Mouse (Mus musculus) bone marrow macrophage, adult 2 months (primary cell): ENCODE data around the gene Sgce. TPM values are rescaled to one million over a fixed set of nuclear protein-coding genes. Genes with fewer than 3 reads are reported as not detected.

Experiments used
- H3K27ac ChIP-seq: 2 replicates; pipeline ENCODE4 v1.5.1; 2012; ENCODE audit warnings: low read depth, low read length; ENCODE audit not compliant: insufficient read depth
- H3K4me1 ChIP-seq: 2 replicates; pipeline ENCODE4 v1.6.1; 2012; ENCODE audit warnings: low read length; ENCODE audit not compliant: control insufficient read depth, insufficient read depth
- H3K4me3 ChIP-seq: 2 replicates; pipeline ENCODE4 v1.5.1; 2012; ENCODE audit warnings: mild to moderate bottlenecking, low read length, moderate library complexity; ENCODE audit not compliant: insufficient read depth
- CTCF ChIP-seq: IDR thresholded peaks from 2 replicates; pipeline ENCODE4 v1.5.1; 2012; ENCODE audit warnings: low read depth, mild to moderate bottlenecking, low read length, moderate library complexity
- POLR2A ChIP-seq: IDR thresholded peaks from 2 replicates; pipeline ENCODE4 v1.6.1; 2012; ENCODE audit warnings: mild to moderate bottlenecking, low read depth, low read length, borderline replicate concordance
- polyA plus RNA-seq: library from polyadenylated mRNA; stranded (reverse); fragments of >200 nt; gene quantifications from 2 replicates; pipeline ENCODE4 v1.2.4, GENCODE M21; 2012; ENCODE audit not compliant: missing spikeins, insufficient read depth, insufficient read length

The Sgce gene
- polyA plus RNA-seq, 1 experiment, result 0.44 TPM

GRCm38 (mm10) chr6:4746036-4746695, 841 bp downstream of the Sgce start:
- no peak for TF ChIP-seq POLR2A
- TF ChIP-seq CTCF, result no peak
- no peaks in the 10 kb centered on the region for H3K4me1 ChIP-seq
- peak overlapping the region; percentile 58 for H3K4me3 ChIP-seq
- H3K27ac ChIP-seq, result no peak overlapping the region

GRCm38 (mm10) chr6:4740511-4740910, 6.5 kb downstream of the Sgce start:
- Histone ChIP-seq H3K27ac (no peak overlapping the region), H3K4me1 (peaks cover 4% of the 10 kb centered on the region; the same call in 1 of the 2 replicates), H3K4me3 (no peak overlapping the region)
- no peak for TF ChIP-seq POLR2A
- TF ChIP-seq CTCF, result no peak

- Histone ChIP-seq H3K4me3 (no peak overlapping the region), H3K27ac (no peak overlapping the region), H3K4me1 (peaks cover 4% of the 10 kb centered on the region; the same call in 1 of the 2 replicates)
- no peak for TF ChIP-seq CTCF
Measured at GRCm38 (mm10) chr6:4739522-4740355, 7.3 kb downstream of the Sgce start.

- no peak for TF ChIP-seq POLR2A
- no peak for TF ChIP-seq CTCF
- peaks cover 4% of the 10 kb centered on the region; the same call in 1 of the 2 replicates for H3K4me1 ChIP-seq
- no peak overlapping the region for H3K4me3 ChIP-seq
- no peak overlapping the region for H3K27ac ChIP-seq
Measured at GRCm38 (mm10) chr6:4738717-4739116, 8.3 kb downstream of the Sgce start.

DNA sequence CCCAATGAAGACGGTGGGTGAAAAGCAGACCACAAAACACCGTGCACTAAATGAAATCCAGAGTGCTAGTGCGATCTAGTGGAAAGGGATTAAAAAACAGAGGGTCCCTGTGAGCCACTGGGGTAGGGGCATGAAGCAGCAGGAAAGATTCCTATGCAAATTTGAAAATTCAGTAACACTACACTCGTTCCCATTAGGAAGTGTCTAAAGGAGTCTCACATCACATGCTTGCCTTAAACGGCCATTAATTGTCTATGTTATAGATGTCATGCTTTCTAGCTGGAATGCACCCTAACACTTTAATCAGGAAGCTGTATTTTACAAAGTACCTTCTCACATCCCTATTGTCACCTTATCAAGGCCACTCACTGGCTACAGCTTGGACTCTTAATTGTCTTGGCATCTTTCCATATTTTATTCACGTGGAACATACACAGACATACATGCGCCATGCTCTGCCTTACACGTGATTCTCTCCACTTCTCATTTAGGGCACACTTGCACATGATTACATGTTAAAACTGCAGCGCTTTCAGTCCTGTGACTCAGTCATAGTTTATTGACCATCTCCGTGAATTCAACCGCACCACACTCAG, 8.9 kb downstream of the Sgce start:
- TF ChIP-seq POLR2A, result no peak
- no peak for TF ChIP-seq CTCF
- peaks cover 4% of the 10 kb centered on the region; the same call in 1 of the 2 replicates for H3K4me1 ChIP-seq
- no peak overlapping the region for H3K4me3 ChIP-seq
- no peak overlapping the region for H3K27ac ChIP-seq

DNA sequence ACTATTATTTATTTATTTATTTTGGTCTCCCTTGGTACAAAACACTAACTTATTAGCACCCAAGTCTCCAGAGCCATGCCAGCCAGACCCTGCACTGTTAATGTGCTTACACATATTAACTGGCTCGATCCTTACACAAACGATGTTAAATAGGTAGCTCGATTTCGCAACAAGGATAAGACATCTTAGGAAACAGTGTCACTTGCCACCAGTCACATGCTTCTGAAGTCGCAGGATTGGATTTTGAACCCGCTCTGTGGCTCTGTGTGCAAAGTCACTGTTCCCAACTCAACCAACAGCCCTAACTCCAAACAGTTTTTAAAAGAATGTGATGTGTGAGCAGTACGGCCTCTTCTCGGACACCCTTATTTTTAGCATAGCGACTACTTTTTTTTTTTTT, 10.6 kb downstream of the Sgce start:
- Histone ChIP-seq H3K4me3 (no peak overlapping the region), H3K27ac (no peak overlapping the region), H3K4me1 (peaks cover 4% of the 10 kb centered on the region; the same call in 1 of the 2 replicates)
- TF ChIP-seq POLR2A (no peak), CTCF (no peak)

DNA sequence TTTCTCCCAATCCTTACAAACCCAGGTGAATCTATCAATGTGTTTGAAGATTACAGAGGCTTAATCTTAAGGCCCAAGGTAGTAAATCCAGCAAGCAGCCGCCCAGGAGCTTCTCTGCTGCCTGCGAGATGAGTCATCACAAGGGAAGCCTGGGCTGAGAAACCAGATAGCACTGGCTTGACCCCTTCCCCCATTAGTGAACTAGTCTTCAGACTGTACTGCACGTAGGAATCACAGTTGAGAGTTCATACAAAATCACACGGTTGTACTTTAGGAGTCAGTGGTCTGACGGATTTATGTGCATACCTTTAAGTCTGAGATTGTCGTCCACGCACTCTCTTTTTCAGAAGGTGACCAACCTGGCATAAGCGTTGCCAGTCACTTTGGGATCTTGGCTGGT, 13.8 kb downstream of the Sgce start:
- peaks cover 4% of the 10 kb centered on the region; the same call in 1 of the 2 replicates for H3K4me1 ChIP-seq
- no peak for TF ChIP-seq POLR2A
- TF ChIP-seq CTCF, result no peak
- no peak overlapping the region for H3K4me3 ChIP-seq
- H3K27ac ChIP-seq, result no peak overlapping the region

DNA sequence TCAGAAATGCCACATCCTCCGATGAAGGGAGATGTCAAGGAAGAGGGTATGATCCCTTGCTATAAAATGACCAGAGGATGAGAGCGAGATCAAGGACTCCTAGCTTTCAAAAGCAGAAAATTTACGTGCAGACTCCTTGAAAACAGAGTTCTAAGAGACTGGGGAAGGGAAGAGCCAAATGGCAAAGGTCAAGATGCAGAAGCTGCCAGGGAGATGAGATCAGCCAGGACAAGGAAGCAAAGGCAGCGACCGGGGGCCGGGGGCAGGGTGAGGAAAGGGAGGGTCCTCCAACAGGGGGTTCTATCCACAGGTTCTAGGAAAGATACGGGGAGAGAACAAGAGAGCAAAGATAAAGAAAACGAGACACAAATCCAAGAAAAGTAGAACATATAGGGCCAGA, 15.3 kb downstream of the Sgce start:
- TF ChIP-seq CTCF (no peak), POLR2A (no peak)
- H3K27ac ChIP-seq, result no peak overlapping the region
- peaks cover 7% of the 10 kb centered on the region for H3K4me1 ChIP-seq
- H3K4me3 ChIP-seq, result no peak overlapping the region

GRCm38 (mm10) chr6:4728305-4728704, 18.7 kb downstream of the Sgce start:
- H3K4me1 ChIP-seq, result peaks cover 3% of the 10 kb centered on the region

GRCm38 (mm10) chr6:4723998-4724757, 22.8 kb downstream of the Sgce start:
- Histone ChIP-seq H3K27ac (no peak overlapping the region), H3K4me3 (no peak overlapping the region), H3K4me1 (peaks cover 3% of the 10 kb centered on the region)
- no peak for TF ChIP-seq CTCF
- TF ChIP-seq POLR2A, result no peak

More at GRCm38 (mm10) chr6:4728305-4728704, 18.7 kb downstream of the Sgce start:
- Histone ChIP-seq H3K4me3 (no peak overlapping the region), H3K27ac (no peak overlapping the region)
- no peak for TF ChIP-seq POLR2A
- no peak for TF ChIP-seq CTCF
